Mouse (Mus musculus) kidney, postnatal 10 days (tissue): ENCODE measurements around the gene Gtf2b.

Source experiments
- DNase-seq: peaks from one replicate; pipeline ENCODE4 v3.0.0; 2021; ENCODE audit warnings: mixed read lengths

The Gtf2b gene

GRCm38 (mm10) chr3:142817506-142817905 is 52.7 kb downstream of the Gtf2b start:
- DNase-seq: no peak

- DNase-seq: no peak
Measured at GRCm38 (mm10) chr3:142823606-142824005, 58.8 kb downstream of the Gtf2b start.

GRCm38 (mm10) chr3:142826449-142827146 is 61.8 kb downstream of the Gtf2b start:
- no peak for DNase-seq

- DNase-seq: no peak
Measured at GRCm38 (mm10) chr3:142832910-142833309, 68.1 kb downstream of the Gtf2b start.
